Mouse (Mus musculus): ENCODE results near the gene Vax2. TPM values are rescaled to one million over a fixed set of nuclear protein-coding genes. Genes with fewer than 3 reads are reported as not detected.

Vax2 gene
- polyA plus RNA-seq, 1 experiment from 2014 or later: 3.3 TPM

GRCm38 (mm10) chr6:83775638-83776293, 64.7 kb downstream of the Vax2 start, which contains the start of gene Tex261:
Gene Tex261 (minus strand): TSS chr6:83775813.
- Histone ChIP-seq H3K9me3 (no peaks in the 10 kb centered on the region), H3K27me3 (ENCODE audit: poor library complexity, severe bottlenecking) (no peaks in the 10 kb centered on the region), H3K4me1 (peaks cover 27% of the 10 kb centered on the region), H3K36me3 (replicated peaks) (peaks cover 30% of the 10 kb centered on the region), H3K4me3 (peak within 1 kb of the TSS; percentile 93), H3K27ac (peak within 1 kb of the TSS; percentile 91)
- DNase-seq (ENCODE audit: extremely low spot score, low spot score): peak; percentile 88
- under 1% methylated on average over 45 of the region's 45 CpGs for WGBS

- Histone ChIP-seq H3K4me1 (peaks cover 27% of the 10 kb centered on the region), H3K9me3 (no peaks in the 10 kb centered on the region), H3K27me3 (ENCODE audit: poor library complexity, severe bottlenecking) (no peaks in the 10 kb centered on the region), H3K4me3 (no peak overlapping the region), H3K36me3 (replicated peaks) (peaks cover 4% of the 10 kb centered on the region; the same call in 1 of the 2 replicates), H3K27ac (no peak overlapping the region)
- WGBS: 84% methylated on average over 7 of the region's 7 CpGs
- no peak for DNase-seq (ENCODE audit: extremely low spot score, low spot score)
These were observed 67.2 kb downstream of the Vax2 start for GRCm38 (mm10) chr6:83778306-83778705.

GRCm38 (mm10) chr6:83779026-83779425, 68.0 kb downstream of the Vax2 start:
- DNase-seq (ENCODE audit: extremely low spot score, low spot score): peak; percentile 42
- Histone ChIP-seq H3K4me3 (no peak overlapping the region), H3K27me3 (ENCODE audit: poor library complexity, severe bottlenecking) (no peaks in the 10 kb centered on the region), H3K9me3 (no peaks in the 10 kb centered on the region), H3K27ac (no peak overlapping the region), H3K36me3 (replicated peaks) (no peaks in the 10 kb centered on the region), H3K4me1 (peaks cover 20% of the 10 kb centered on the region)
- WGBS: 10% methylated on average over 5 of the region's 5 CpGs

GRCm38 (mm10) chr6:83786426-83786825, 75.4 kb downstream of the Vax2 start:
- Histone ChIP-seq H3K9me3 (no peaks in the 10 kb centered on the region), H3K27ac (no peak overlapping the region), H3K4me1 (peaks cover 13% of the 10 kb centered on the region), H3K4me3 (no peak overlapping the region), H3K36me3 (replicated peaks) (no peaks in the 10 kb centered on the region), H3K27me3 (ENCODE audit: poor library complexity, severe bottlenecking) (no peaks in the 10 kb centered on the region)
- DNase-seq (ENCODE audit: extremely low spot score, low spot score): no peak
- WGBS: 80% methylated on average over 3 of the region's 3 CpGs

Other genes starting within 250 kb of the Vax2 start
- 62.3 and 63.6 TPM in 2 replicates for gene Dguok, start 204.3 kb upstream of the Vax2 start, polyA plus RNA-seq (2016; fragmentation: Nextera tagmentation; extraction: Ambion mirVana)
- 0.12 and 0.26 TPM in 2 replicates for gene Actg2, start 175.0 kb upstream of the Vax2 start, polyA plus RNA-seq (2016; fragmentation: Nextera tagmentation; extraction: Ambion mirVana)
- 12.7 and 13.9 TPM in 2 replicates for gene Stambp, start 138.5 kb upstream of the Vax2 start, polyA plus RNA-seq (2016; fragmentation: Nextera tagmentation; extraction: Ambion mirVana)
- not detected in 2 replicates for gene Clec4f, start 55.1 kb upstream of the Vax2 start, polyA plus RNA-seq (2016; fragmentation: Nextera tagmentation; extraction: Ambion mirVana)
- not detected in 2 replicates for gene Cd207, start 33.4 kb upstream of the Vax2 start, polyA plus RNA-seq (2016; fragmentation: Nextera tagmentation; extraction: Ambion mirVana)
- gene Atp6v1b1, start 31.7 kb downstream of the Vax2 start, polyA plus RNA-seq (2016; fragmentation: Nextera tagmentation; extraction: Ambion mirVana): not detected in 2 replicates
- 0.09 and 0.18 TPM in 2 replicates for gene Ankrd53, start 51.4 kb downstream of the Vax2 start, polyA plus RNA-seq (2016; fragmentation: Nextera tagmentation; extraction: Ambion mirVana)
- gene Tex261, start 64.5 kb downstream of the Vax2 start, polyA plus RNA-seq (2016; fragmentation: Nextera tagmentation; extraction: Ambion mirVana): 80.7 and 85.0 TPM in 2 replicates
- 20.8 and 23.0 TPM in 2 replicates for gene Nagk, start 83.7 kb downstream of the Vax2 start, polyA plus RNA-seq (2016; fragmentation: Nextera tagmentation; extraction: Ambion mirVana)
- 21.3 and 22.7 TPM in 2 replicates for gene Paip2b, start 120.5 kb downstream of the Vax2 start, polyA plus RNA-seq (2016; fragmentation: Nextera tagmentation; extraction: Ambion mirVana)
- gene Zfp638, start 155.8 kb downstream of the Vax2 start, polyA plus RNA-seq (2016; fragmentation: Nextera tagmentation; extraction: Ambion mirVana): 69.9 and 74.9 TPM in 2 replicates

Measured in forebrain, embryonic 10.5 days (tissue).